Mouse (Mus musculus) olfactory bulb, adult 2 months (tissue): ENCODE results near the gene Gbp3. TPM values are rescaled to one million over a fixed set of nuclear protein-coding genes. Genes with fewer than 3 reads are reported as not detected.

Source experiments
- H3K27ac ChIP-seq: fragments of 200-500 bp; 2 replicates; pipeline ENCODE4 v1.5.1; 2012; ENCODE audit warnings: low read depth, low read length; ENCODE audit not compliant: insufficient read depth
- H3K4me1 ChIP-seq: fragments of 200-500 bp; 2 replicates; pipeline ENCODE4 v1.6.1; 2012; ENCODE audit warnings: low read length; ENCODE audit not compliant: control insufficient read depth, insufficient read depth
- H3K4me3 ChIP-seq: fragments of 200-500 bp; 2 replicates; pipeline ENCODE4 v1.5.1; 2012; ENCODE audit warnings: mild to moderate bottlenecking, low read depth, low read length, moderate library complexity; ENCODE audit not compliant: insufficient read depth
- CTCF ChIP-seq: fragments of 200-500 bp; IDR thresholded peaks from 2 replicates; pipeline ENCODE4 v1.5.1; 2012; ENCODE audit warnings: low read depth, mild to moderate bottlenecking, low read length, moderate library complexity; ENCODE audit not compliant: insufficient read depth
- POLR2A ChIP-seq: fragments of 200-500 bp; IDR thresholded peaks from 2 replicates; pipeline ENCODE4 v1.6.1; 2012; ENCODE audit warnings: mild to moderate bottlenecking, low read depth, low read length, moderate library complexity; ENCODE audit not compliant: insufficient read depth
- WGBS: fragments of 180-500 bp; shearing (Covaris S2); methylation state at CpG from one replicate; pipeline ENCODE4 v1.1.7; 2018; 5-methylcytosine and 5-hydroxymethylcytosine counted together
- polyA plus RNA-seq: library from polyadenylated mRNA; stranded (reverse); fragments of >200 nt; gene quantifications from 2 replicates; pipeline ENCODE4 v1.2.4, GENCODE M21; 2012; ENCODE audit warnings: low replicate concordance; ENCODE audit not compliant: missing spikeins, insufficient read depth, insufficient read length

Gbp3 gene
- polyA plus RNA-seq, 1 experiment: not detected

DNA sequence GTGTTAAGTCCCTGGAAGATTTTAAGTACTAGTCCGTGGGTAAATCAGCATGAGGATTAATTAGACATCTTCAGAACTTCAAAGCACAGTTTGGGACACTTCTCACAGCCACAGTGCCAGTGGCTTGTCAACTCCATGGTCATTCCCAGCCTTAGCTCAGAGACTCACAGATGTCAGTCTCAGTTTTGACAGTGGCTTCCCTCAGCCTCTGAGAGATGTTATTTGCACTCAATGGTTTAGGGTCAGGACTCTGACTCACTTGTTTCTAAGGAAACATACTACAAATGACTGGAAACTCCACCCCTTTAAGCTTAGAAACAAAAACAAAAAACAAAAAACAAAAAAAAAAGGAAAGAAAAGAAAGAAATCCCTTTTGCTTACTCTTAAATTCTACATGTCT, 59.8 kb downstream of the Gbp3 start:
- 17% methylated on average over 1 of the region's 1 CpGs for WGBS
- H3K27ac ChIP-seq: no peak overlapping the region
- no peak for TF ChIP-seq CTCF
- no peak for TF ChIP-seq POLR2A
- no peak overlapping the region for H3K4me3 ChIP-seq
- H3K4me1 ChIP-seq: no peaks in the 10 kb centered on the region

- TF ChIP-seq CTCF (no peak), POLR2A (no peak)
- H3K27ac ChIP-seq: peak within 1 kb of the TSS; percentile 47; the same call in 1 of the 2 replicates
- no peaks in the 10 kb centered on the region for H3K4me1 ChIP-seq
- H3K4me3 ChIP-seq: peak within 1 kb of the TSS; percentile 28; the same call in 1 of the 2 replicates
- WGBS: 36% methylated on average over 4 of the region's 4 CpGs
Observed at GRCm38 (mm10) chr3:142620111-142620955, 60.5 kb downstream of the Gbp3 start, which contains the start of gene Gbp2. Gbp2 (plus strand) TSS chr3:142620602.

DNA sequence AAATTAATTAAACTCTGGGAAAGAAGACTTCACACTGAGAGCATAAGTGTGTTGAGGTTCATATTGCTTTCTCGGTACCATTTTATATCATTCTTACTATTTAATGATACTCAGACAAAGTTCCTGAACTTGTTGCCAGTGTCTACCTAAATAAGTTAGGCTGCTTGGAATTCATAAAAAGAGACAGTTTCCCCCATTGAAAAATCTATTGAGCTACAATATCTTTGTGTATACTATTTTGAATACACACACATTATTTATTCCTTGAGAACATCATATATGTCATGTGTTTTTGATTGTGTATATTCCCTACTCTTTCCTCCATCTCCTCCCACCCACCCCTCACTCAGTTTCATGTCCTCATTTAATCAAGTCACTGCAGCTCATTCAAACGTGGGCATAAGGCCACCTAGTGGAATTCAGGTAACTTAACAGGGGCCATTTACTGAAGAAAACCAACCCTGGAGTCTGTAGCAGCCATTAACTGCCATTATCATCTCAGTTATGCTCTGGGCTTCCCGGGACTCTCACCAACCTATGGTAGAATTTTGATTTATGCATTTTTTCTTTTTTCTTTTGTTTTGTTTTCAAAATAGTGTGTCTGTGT, 61.2 kb downstream of the Gbp3 start:
- Histone ChIP-seq H3K4me1 (no peaks in the 10 kb centered on the region), H3K27ac (no peak overlapping the region), H3K4me3 (no peak overlapping the region)
- 54% methylated on average over 3 of the region's 3 CpGs for WGBS
- TF ChIP-seq POLR2A (no peak), CTCF (no peak)

Other genes with a start within 250 kb of the Gbp3 start
- not detected in 2 replicates for gene Pdlim5, start 164.3 kb upstream of the Gbp3 start, polyA plus RNA-seq
- not detected in 2 replicates for gene Gbp5, start 66.0 kb upstream of the Gbp3 start, polyA plus RNA-seq
- gene Gbp7, start 29.7 kb upstream of the Gbp3 start, polyA plus RNA-seq: not detected in 2 replicates
- gene Gbp2b, start 34.8 kb downstream of the Gbp3 start, polyA plus RNA-seq: not detected in 2 replicates
- gene Gbp2, start 60.6 kb downstream of the Gbp3 start, polyA plus RNA-seq: not detected in 2 replicates
- gene Kyat3, start 141.0 kb downstream of the Gbp3 start, polyA plus RNA-seq: not detected in 2 replicates
- not detected in 2 replicates for gene Gtf2b, start 205.0 kb downstream of the Gbp3 start, polyA plus RNA-seq